In the genomic region with DNA sequence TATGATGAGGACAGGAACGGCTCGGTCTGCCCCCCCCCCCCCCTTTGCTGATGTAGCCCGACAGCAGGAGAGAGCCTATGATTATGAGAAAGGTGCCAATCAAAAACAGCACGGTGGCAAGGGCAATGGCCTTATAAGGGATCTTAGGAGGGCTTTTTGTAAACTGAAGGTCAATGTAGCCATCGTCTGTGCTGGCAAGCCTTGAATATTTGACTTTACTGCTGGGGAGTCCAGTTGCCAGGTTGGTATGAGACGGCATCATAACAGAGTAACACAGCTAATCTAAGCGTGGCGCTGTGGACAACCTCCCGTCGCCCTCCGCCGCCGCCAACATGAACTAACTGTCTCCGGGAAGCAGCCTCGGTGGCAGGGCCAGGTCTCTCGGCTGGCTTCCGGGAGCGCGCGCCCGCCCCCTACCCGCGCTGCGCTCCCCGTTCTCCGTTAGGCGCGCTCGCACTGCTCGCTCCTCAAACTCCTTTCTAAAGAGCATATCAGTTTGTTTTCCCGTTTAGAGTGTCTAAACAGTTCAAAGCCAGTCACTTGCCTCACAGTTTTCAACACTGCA, we compare ENCODE assay signal across 8 mouse cellular contexts. TPM values are rescaled to one million over a fixed set of nuclear protein-coding genes. Genes with fewer than 3 reads are reported as not detected.
DNase-seq lines count a peak whose midpoint lies in the region; ATAC-seq and TF ChIP-seq lines count a peak whose summit lies in the region.
"Not testable (repeated sequence)": the region's sequence is repeated elsewhere in the genome, so short reads cannot be mapped to it uniquely, and the experiment has no call there.

No protein-coding gene starts in this region.

- not testable (repeated sequence) for H3K4me1 ChIP-seq in forebrain, embryonic 16.5 days (replicated peaks; ENCODE audit: control insufficient read depth, insufficient read depth, low read length); hindbrain, embryonic 12.5 days; lung, embryonic 14.5 days (ENCODE audit: insufficient read depth); neural tube, embryonic 11.5 days (ENCODE audit: control insufficient read depth, insufficient read depth, low read length)

- not testable (repeated sequence) for TF ChIP-seq CTCF in lung, embryonic 14.5 days (IDR thresholded peaks at IDR 0.05; ENCODE audit: low read depth)

- ATAC-seq in activated CD4-positive, CD25-positive, alpha-beta regulatory T cell, adult 4 months, result peak; percentile 85
- ATAC-seq in forebrain, embryonic 16.5 days, result peak; percentile 49
- not testable (repeated sequence) for ATAC-seq in hindbrain, embryonic 12.5 days (ENCODE audit: low FRiP score); neural tube, embryonic 11.5 days (ENCODE audit: insufficient read depth, low FRiP score, low TSS enrichment)
- peak; percentile 44; the same call in 1 of the 2 replicates for ATAC-seq in lung, embryonic 14.5 days (ENCODE audit: insufficient read depth)

- not testable (repeated sequence) for H3K27me3 ChIP-seq in forebrain, embryonic 16.5 days (replicated peaks; ENCODE audit: control insufficient read depth, insufficient read depth, low read length); hindbrain, embryonic 12.5 days; lung, embryonic 14.5 days (ENCODE audit: insufficient read depth, low read length); neural tube, embryonic 11.5 days (ENCODE audit: control insufficient read depth, insufficient read depth, low read length)

- peak overlapping the region; percentile 54 for H3K4me2 ChIP-seq in forebrain, embryonic 16.5 days (ENCODE audit: low read length)
- peak overlapping the region; percentile 55 for H3K4me2 ChIP-seq in hindbrain, embryonic 12.5 days (replicated peaks)
- peak overlapping the region; percentile 62 for H3K4me2 ChIP-seq in lung, embryonic 14.5 days
- peak overlapping the region; percentile 39 for H3K4me2 ChIP-seq in neural tube, embryonic 11.5 days (ENCODE audit: low read depth)

- 0 out of 2 replicates have a peak overlapping the region, but pooled peaks have one; percentile 35 for H3K9ac ChIP-seq in forebrain, embryonic 16.5 days (replicated peaks; ENCODE audit: low read depth, low read length)
- peak overlapping the region; percentile 59; the same call in 1 of the 2 replicates for H3K9ac ChIP-seq in hindbrain, embryonic 12.5 days
- peak overlapping the region; percentile 32; the same call in 1 of the 2 replicates for H3K9ac ChIP-seq in lung, embryonic 14.5 days
- H3K9ac ChIP-seq in neural tube, embryonic 11.5 days (ENCODE audit: low read length), result not testable (repeated sequence)

- H3K9me3 ChIP-seq in forebrain, embryonic 16.5 days (ENCODE audit: control insufficient read depth, low read length); hindbrain, embryonic 12.5 days (replicated peaks); lung, embryonic 14.5 days (ENCODE audit: low read depth, low read length); neural tube, embryonic 11.5 days (ENCODE audit: control insufficient read depth, low read length): not testable (repeated sequence)

- DNase-seq in embryo, embryonic 10 days (ENCODE audit: low spot score), result peak; percentile 54
- peak; percentile 31 to 45 for DNase-seq in kidney, postnatal 4 days
- DNase-seq in lung, embryonic 14.5 days, result peak; percentile 57
- peak; percentile 46 for DNase-seq in neural tube, embryonic 11.5 days (ENCODE audit: low spot score)
- DNase-seq in thymus, postnatal 0 days (ENCODE audit: low spot score), result peak; percentile 41

- not testable (repeated sequence) for H3K36me3 ChIP-seq in forebrain, embryonic 16.5 days (ENCODE audit: control insufficient read depth, insufficient read depth); hindbrain, embryonic 12.5 days; lung, embryonic 14.5 days (ENCODE audit: insufficient read depth); neural tube, embryonic 11.5 days (ENCODE audit: control insufficient read depth, insufficient read depth, low read length)

- H3K27ac ChIP-seq in forebrain, embryonic 16.5 days (ENCODE audit: low read length); hindbrain, embryonic 12.5 days; lung, embryonic 14.5 days (ENCODE audit: low read depth); neural tube, embryonic 11.5 days (ENCODE audit: low read depth, low read length): not testable (repeated sequence)

- WGBS in forebrain, embryonic 16.5 days, result 2% methylated on average over 31 of the region's 31 CpGs
- WGBS in hindbrain, embryonic 12.5 days, result 5% methylated on average over 31 of the region's 31 CpGs
- 5% methylated on average over 31 of the region's 31 CpGs for WGBS in lung, embryonic 14.5 days
- 5% methylated on average over 31 of the region's 31 CpGs for WGBS in neural tube, embryonic 11.5 days

- peak overlapping the region; percentile 35 for H3K4me3 ChIP-seq in forebrain, embryonic 16.5 days (replicated peaks; ENCODE audit: low read length)
- peak overlapping the region; percentile 22 for H3K4me3 ChIP-seq in hindbrain, embryonic 12.5 days
- peak overlapping the region; percentile 23 for H3K4me3 ChIP-seq in lung, embryonic 14.5 days (ENCODE audit: low read depth, low read length)
- peak overlapping the region; percentile 15; the same call in 1 of the 2 replicates for H3K4me3 ChIP-seq in neural tube, embryonic 11.5 days (ENCODE audit: low read depth, low read length)

RNA-seq across cellular contexts. Expression of a gene that starts 7.3 kb away (rescaled TPM):
- polyA plus RNA-seq in activated CD4-positive, CD25-positive, alpha-beta regulatory T cell, adult 4 months (2017; shearing (Covaris generic)), result 1 to 10 TPM; 3.3 to 3.9 TPM
- 6.5 and 6.9 TPM in 2 replicates for polyA plus RNA-seq in forebrain, embryonic 16.5 days (2015; fragmentation: Nextera tagmentation; extraction: Ambion mirVana)
- 7.1 and 7.5 TPM in 2 replicates for polyA plus RNA-seq in hindbrain, embryonic 12.5 days (2016; fragmentation: Nextera tagmentation; extraction: Ambion mirVana)
- 6.1 and 6.3 TPM in 2 replicates for polyA plus RNA-seq in lung, embryonic 14.5 days (2014; fragmentation: Nextera tagmentation; extraction: Ambion mirVana)
- 3.7 and 4.3 TPM in 2 replicates for polyA plus RNA-seq in neural tube, embryonic 11.5 days (2014; fragmentation: Nextera tagmentation; extraction: Ambion mirVana)
- 2.9 and 3.1 TPM in 2 replicates for polyA plus RNA-seq in thymus, postnatal 0 days (2015; fragmentation: Nextera tagmentation; extraction: Ambion mirVana)

RNA-seq across cellular contexts. Expression of a gene that starts 29.7 kb away (rescaled TPM):
- polyA plus RNA-seq in activated CD4-positive, CD25-positive, alpha-beta regulatory T cell, adult 4 months (2017; shearing (Covaris generic)), result 10 to 100 TPM; 52.6 to 55.5 TPM
- polyA plus RNA-seq in forebrain, embryonic 16.5 days (2015; fragmentation: Nextera tagmentation; extraction: Ambion mirVana), result 19.5 and 22.6 TPM in 2 replicates
- polyA plus RNA-seq in hindbrain, embryonic 12.5 days (2016; fragmentation: Nextera tagmentation; extraction: Ambion mirVana), result 6.0 and 6.2 TPM in 2 replicates
- 0.31 and 0.32 TPM in 2 replicates for polyA plus RNA-seq in lung, embryonic 14.5 days (2014; fragmentation: Nextera tagmentation; extraction: Ambion mirVana)
- polyA plus RNA-seq in neural tube, embryonic 11.5 days (2014; fragmentation: Nextera tagmentation; extraction: Ambion mirVana), result 7.2 and 7.7 TPM in 2 replicates
- 1.6 and 1.7 TPM in 2 replicates for polyA plus RNA-seq in thymus, postnatal 0 days (2015; fragmentation: Nextera tagmentation; extraction: Ambion mirVana)

RNA-seq across cellular contexts. Expression of a gene that starts 43.0 kb away (rescaled TPM):
- polyA plus RNA-seq in activated CD4-positive, CD25-positive, alpha-beta regulatory T cell, adult 4 months (2017; shearing (Covaris generic)), result 100 to 1,000 TPM; 123 to 134 TPM
- 115 and 126 TPM in 2 replicates for polyA plus RNA-seq in forebrain, embryonic 16.5 days (2015; fragmentation: Nextera tagmentation; extraction: Ambion mirVana)
- polyA plus RNA-seq in hindbrain, embryonic 12.5 days (2016; fragmentation: Nextera tagmentation; extraction: Ambion mirVana), result 117 and 128 TPM in 2 replicates
- 148 and 156 TPM in 2 replicates for polyA plus RNA-seq in lung, embryonic 14.5 days (2014; fragmentation: Nextera tagmentation; extraction: Ambion mirVana)
- polyA plus RNA-seq in neural tube, embryonic 11.5 days (2014; fragmentation: Nextera tagmentation; extraction: Ambion mirVana), result 145 and 147 TPM in 2 replicates
- polyA plus RNA-seq in thymus, postnatal 0 days (2015; fragmentation: Nextera tagmentation; extraction: Ambion mirVana), result 154 and 174 TPM in 2 replicates
